Mouse (Mus musculus) adrenal gland, postnatal 36 days (tissue): ENCODE measurements at regions not wholly inside any gene's neighbourhood (a gene's known extent, or its start where the extent isn't known, plus 50 kb on each side); places are given as distances from the start of the nearest gene placed in this dataset.

Experiments used
- DNase-seq, 2 experiments: peaks; one replicate each; pipeline ENCODE4 v3.0.0; 2021; ENCODE audit warnings: mixed read lengths in 1 of 2

- no peak for DNase-seq
Measured at GRCm38 (mm10) chr5:64462411-64462810, 306.3 kb downstream of the Tbc1d1 start.

GRCm38 (mm10) chr5:64463570-64463969, 307.5 kb downstream of the Tbc1d1 start:
- DNase-seq = no peak

- no peak for DNase-seq
Measured at GRCm38 (mm10) chr5:64466320-64466719, 310.2 kb downstream of the Tbc1d1 start.

GRCm38 (mm10) chr5:64467856-64468255, 311.8 kb downstream of the Tbc1d1 start:
- no peak for DNase-seq

- DNase-seq = no peak
Measured at GRCm38 (mm10) chr5:64468307-64468706, 312.2 kb downstream of the Tbc1d1 start.

- no peak for DNase-seq
Measured at GRCm38 (mm10) chr5:64472008-64472407, 315.9 kb downstream of the Tbc1d1 start.

- DNase-seq = peak; percentile 16 to 18
Measured at GRCm38 (mm10) chr5:64472415-64472814, 316.3 kb downstream of the Tbc1d1 start.

- no peak for DNase-seq
Measured at GRCm38 (mm10) chr5:64474868-64475267, 318.8 kb downstream of the Tbc1d1 start.

GRCm38 (mm10) chr5:64475736-64476519, 319.8 kb downstream of the Tbc1d1 start:
- DNase-seq = peak; percentile 22 to 35

GRCm38 (mm10) chr5:64476641-64477369, 320.7 kb downstream of the Tbc1d1 start:
- no peak for DNase-seq

- no peak for DNase-seq
Measured at GRCm38 (mm10) chr5:64478143-64478542, 322.0 kb downstream of the Tbc1d1 start.

- no peak for DNase-seq
Measured at GRCm38 (mm10) chr5:64478599-64479214, 322.6 kb downstream of the Tbc1d1 start.

- no peak for DNase-seq
Measured at GRCm38 (mm10) chr5:64479315-64479714, 323.2 kb downstream of the Tbc1d1 start.

- DNase-seq = no peak
Measured at GRCm38 (mm10) chr5:64485043-64485442, 318.1 kb upstream of the Klf3 start.

GRCm38 (mm10) chr5:64485856-64486255, 317.3 kb upstream of the Klf3 start:
- no peak for DNase-seq

- no peak for DNase-seq
Measured at GRCm38 (mm10) chr5:64486761-64487160, 316.4 kb upstream of the Klf3 start.

GRCm38 (mm10) chr5:64487698-64488398, 315.3 kb upstream of the Klf3 start:
- no peak for DNase-seq

- DNase-seq = no peak
Measured at GRCm38 (mm10) chr5:64489656-64490444, 313.3 kb upstream of the Klf3 start.

GRCm38 (mm10) chr5:64490445-64490950, 312.7 kb upstream of the Klf3 start:
- DNase-seq = no peak

GRCm38 (mm10) chr5:64494429-64494828, 308.8 kb upstream of the Klf3 start:
- DNase-seq = no peak

GRCm38 (mm10) chr5:64496853-64497252, 306.3 kb upstream of the Klf3 start:
- no peak for DNase-seq
